Mouse (Mus musculus) C2C12 (cell line): ENCODE measurements at regions not wholly inside any gene's neighbourhood (a gene's known extent, or its start where the extent isn't known, plus 50 kb on each side); places are given as distances from the start of the nearest gene placed in this dataset.

Experiments
- H3K27me3 ChIP-seq: one replicate; pipeline ENCODE4 v1.6.1; 2011; ENCODE audit not compliant: control insufficient read depth, insufficient read depth, insufficient read length
- H3K36me3 ChIP-seq: one replicate; pipeline ENCODE4 v1.6.1; 2011; ENCODE audit not compliant: control insufficient read depth, insufficient read depth
- H3K4me3 ChIP-seq: one replicate; pipeline ENCODE4 v1.5.1; 2011; ENCODE audit warnings: mild to moderate bottlenecking, control low read depth; ENCODE audit not compliant: poor library complexity, insufficient read depth, severe bottlenecking
- H3K79me2 ChIP-seq: one replicate; pipeline ENCODE4 v1.6.1; 2011; ENCODE audit not compliant: control insufficient read depth, insufficient read depth
- H3K79me3 ChIP-seq: one replicate; pipeline ENCODE4 v1.6.1; 2011; ENCODE audit warnings: low read depth, control low read depth
- H3ac ChIP-seq: one replicate; pipeline ENCODE3; 2011; ENCODE audit warnings: low read depth; ENCODE audit not compliant: control insufficient read depth, insufficient read length
- CEBPB ChIP-seq: IDR thresholded peaks from one replicate; pipeline ENCODE4 v1.6.1; 2011; ENCODE audit warnings: low read depth, mild to moderate bottlenecking, control low read depth, moderate library complexity
- CTCF ChIP-seq: IDR thresholded peaks from one replicate; pipeline ENCODE4 v1.5.1; 2011; ENCODE audit not compliant: control insufficient read depth, insufficient read depth, insufficient read length
- FOSL1 ChIP-seq: IDR thresholded peaks from one replicate; pipeline ENCODE4 v1.8.0; 2011; ENCODE audit warnings: mild to moderate bottlenecking, low read length; ENCODE audit not compliant: poor library complexity, insufficient read depth, severe bottlenecking
- MAX ChIP-seq: IDR thresholded peaks from one replicate; pipeline ENCODE4 v1.6.1; 2011; ENCODE audit warnings: mild to moderate bottlenecking, control low read depth
- MYOD1 ChIP-seq: IDR thresholded peaks from one replicate; pipeline ENCODE4 v1.6.1; 2011; ENCODE audit warnings: low read depth; ENCODE audit not compliant: control insufficient read depth, insufficient read length
- MYOG ChIP-seq: IDR thresholded peaks from one replicate; pipeline ENCODE4 v1.6.1; 2011; ENCODE audit not compliant: control insufficient read depth, insufficient read length; ENCODE audit errors: extremely low read depth
- USF1 ChIP-seq: IDR thresholded peaks from one replicate; pipeline ENCODE4 v1.6.1; 2011; ENCODE audit warnings: low read depth, mild to moderate bottlenecking, control low read depth, moderate library complexity

DNA sequence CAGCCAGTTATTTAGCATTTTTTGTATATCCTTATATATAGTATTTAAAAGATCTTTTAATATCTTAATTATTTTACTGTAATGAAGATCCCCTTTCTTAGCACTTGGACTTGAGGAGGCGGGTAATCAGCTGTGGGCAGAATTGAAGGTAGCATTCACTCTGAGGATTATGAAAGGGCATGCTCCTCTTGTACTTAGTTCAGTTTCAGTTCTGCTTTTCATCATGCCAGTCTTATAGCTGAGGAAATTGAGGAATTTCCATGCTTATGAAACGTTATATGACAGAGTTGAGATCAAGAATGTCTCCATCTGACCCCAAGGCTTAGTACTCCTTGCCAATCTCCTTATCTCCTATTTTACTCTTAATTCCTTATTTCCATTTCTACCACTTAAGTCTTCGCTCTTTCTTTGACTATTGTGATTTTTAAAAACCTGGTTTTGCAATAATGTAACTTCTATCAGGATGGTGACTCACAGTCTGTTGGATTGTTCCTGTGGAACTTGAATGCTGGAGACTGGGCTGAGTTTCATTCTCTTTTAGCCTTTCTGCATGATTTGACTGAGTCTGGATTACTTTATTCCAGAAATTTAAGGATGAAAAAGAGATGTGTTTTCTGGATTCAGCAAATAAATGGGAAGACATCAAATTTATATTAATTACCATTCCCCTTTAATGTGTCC, 133.6 kb downstream of the Papss1 start:
- TF ChIP-seq FOSL1 = no peak
- TF ChIP-seq CEBPB = peak; percentile 9

DNA sequence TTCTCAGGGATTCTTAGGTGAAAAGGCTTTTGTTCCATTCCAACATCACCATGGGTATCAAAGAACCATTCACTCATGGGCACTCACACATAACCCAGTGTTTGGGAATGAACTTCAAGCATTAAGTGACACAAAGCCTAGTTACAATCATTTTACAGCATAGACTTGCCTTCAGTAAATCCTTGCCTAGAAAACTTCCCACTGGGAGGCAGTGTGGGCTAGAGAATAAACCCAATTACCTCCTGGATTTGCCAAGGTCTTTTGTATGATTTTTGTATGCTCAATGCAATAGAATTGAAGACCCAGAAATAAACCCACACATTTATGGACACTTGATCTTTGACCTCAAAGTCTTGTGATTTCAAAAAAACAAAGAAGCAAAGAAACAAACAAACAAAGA, 138.6 kb downstream of the Papss1 start:
- Histone ChIP-seq H3ac (no peak overlapping the region), H3K27me3 (no peaks in the 10 kb centered on the region), H3K79me3 (no peaks in the 10 kb centered on the region), H3K36me3 (no peaks in the 10 kb centered on the region), H3K79me2 (no peaks in the 10 kb centered on the region), H3K4me3 (no peak overlapping the region)
- TF ChIP-seq MYOD1 (no peak), FOSL1 (no peak), MYOG (no peak), CEBPB (no peak), MAX (no peak), CTCF (no peak), USF1 (no peak)

More for the DNA sequence above, 133.6 kb downstream of the Papss1 start:
- Histone ChIP-seq H3K4me3 (no peak overlapping the region), H3K36me3 (no peaks in the 10 kb centered on the region), H3K79me3 (no peaks in the 10 kb centered on the region), H3K79me2 (no peaks in the 10 kb centered on the region), H3K27me3 (no peaks in the 10 kb centered on the region), H3ac (no peak overlapping the region)

DNA sequence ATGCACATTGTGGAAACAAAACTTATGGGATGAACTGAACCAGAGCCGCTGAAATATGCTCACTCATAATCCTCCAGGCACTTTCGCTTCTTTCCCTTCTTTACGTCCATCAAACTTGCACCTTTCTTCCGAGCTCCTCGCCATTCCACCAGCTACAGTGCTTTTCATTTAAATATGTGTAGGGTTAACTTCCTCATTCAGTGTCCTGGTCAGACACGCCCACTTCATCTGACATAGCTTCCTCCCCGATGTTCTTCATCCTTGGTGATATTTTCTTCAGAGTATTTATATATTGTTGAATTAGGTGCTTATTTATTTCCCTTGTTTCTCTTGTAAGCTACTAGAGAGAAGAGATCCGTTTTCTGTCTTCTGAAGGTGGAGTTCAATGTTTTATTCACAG, 149.0 kb downstream of the Papss1 start:
- Histone ChIP-seq H3K36me3 (no peaks in the 10 kb centered on the region), H3K27me3 (no peaks in the 10 kb centered on the region), H3K79me3 (no peaks in the 10 kb centered on the region), H3K4me3 (no peak overlapping the region), H3K79me2 (no peaks in the 10 kb centered on the region), H3ac (no peak overlapping the region)
- no peak for TF ChIP-seq MYOG
- TF ChIP-seq MYOD1 = no peak
- no peak for TF ChIP-seq USF1

DNA sequence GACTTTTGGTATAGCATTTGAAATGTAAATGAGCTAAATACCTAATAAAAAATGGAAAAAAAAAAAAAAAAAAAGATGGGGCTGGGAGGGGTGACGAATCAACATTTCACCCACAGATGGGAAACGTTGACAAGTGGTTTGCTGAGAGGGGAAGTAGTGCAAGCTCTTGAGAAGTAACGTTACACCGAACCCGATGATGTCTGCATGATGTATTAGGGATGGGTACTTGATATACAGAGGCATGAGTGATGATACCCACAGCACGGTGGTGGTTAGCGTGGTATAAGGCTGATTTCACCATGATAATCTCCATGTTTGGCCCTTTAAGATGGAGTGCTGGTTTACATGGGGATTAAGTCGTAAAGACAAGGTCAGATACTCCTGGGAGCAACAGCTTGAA, 154.2 kb downstream of the Papss1 start:
- H3K79me3 ChIP-seq = no peaks in the 10 kb centered on the region
- H3K4me3 ChIP-seq = no peak overlapping the region
- no peaks in the 10 kb centered on the region for H3K79me2 ChIP-seq
- no peaks in the 10 kb centered on the region for H3K27me3 ChIP-seq
- no peak for TF ChIP-seq MYOG
- no peak for TF ChIP-seq FOSL1
- no peak for TF ChIP-seq MAX
- no peak for TF ChIP-seq CTCF
- TF ChIP-seq CEBPB = no peak
- no peak for TF ChIP-seq USF1
- no peak for TF ChIP-seq MYOD1
- no peaks in the 10 kb centered on the region for H3K36me3 ChIP-seq
- no peak overlapping the region for H3ac ChIP-seq

DNA sequence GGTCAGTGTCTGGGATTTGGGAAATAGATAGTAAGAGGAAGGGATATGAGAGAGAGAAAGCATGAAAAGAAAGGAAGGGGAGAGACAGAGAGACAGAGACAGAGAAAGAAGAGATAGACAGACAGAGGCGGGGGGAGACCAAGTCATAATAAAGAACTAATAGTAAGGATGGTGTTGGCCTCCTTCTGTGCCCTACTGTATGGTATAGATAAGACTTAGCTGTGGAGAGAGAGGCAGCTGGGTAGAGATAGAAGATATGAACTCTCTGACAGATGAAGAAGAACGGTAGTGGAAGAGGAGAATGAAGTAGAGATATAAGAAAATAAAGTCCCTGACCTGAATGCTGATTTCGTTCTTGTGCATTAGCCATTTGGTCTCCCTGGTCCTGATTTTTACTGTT, 164.1 kb downstream of the Papss1 start:
- no peak overlapping the region for H3ac ChIP-seq
- H3K36me3 ChIP-seq = no peaks in the 10 kb centered on the region
- H3K4me3 ChIP-seq = no peak overlapping the region
- no peaks in the 10 kb centered on the region for H3K79me2 ChIP-seq
- no peak for TF ChIP-seq FOSL1
- no peak for TF ChIP-seq USF1
- TF ChIP-seq MYOG = no peak
- TF ChIP-seq CEBPB = no peak
- no peak for TF ChIP-seq MYOD1
- no peak for TF ChIP-seq MAX
- no peak for TF ChIP-seq CTCF
- H3K27me3 ChIP-seq = no peaks in the 10 kb centered on the region
- no peaks in the 10 kb centered on the region for H3K79me3 ChIP-seq

DNA sequence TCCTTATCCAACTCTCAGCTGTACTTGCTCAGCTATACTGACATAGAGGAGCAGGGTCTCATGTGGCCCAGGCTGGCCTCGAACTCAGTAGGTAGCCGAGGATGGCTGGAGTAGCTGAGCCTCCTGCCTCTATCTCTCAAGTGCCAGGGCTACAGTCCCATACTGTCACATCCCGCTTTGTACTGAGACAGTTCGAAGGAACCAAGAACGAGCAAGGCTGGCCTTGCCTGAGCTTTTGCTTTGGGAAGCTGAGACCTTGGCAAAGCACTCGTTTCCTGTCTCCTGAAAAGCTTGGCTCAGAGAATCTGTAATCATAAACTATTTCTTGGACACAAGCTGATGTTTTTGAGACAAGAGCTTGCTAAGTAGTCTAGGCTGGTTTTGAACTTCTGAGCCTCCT, 169.7 kb downstream of the Papss1 start:
- Histone ChIP-seq H3K27me3 (no peaks in the 10 kb centered on the region), H3K79me3 (no peaks in the 10 kb centered on the region), H3K79me2 (no peaks in the 10 kb centered on the region), H3K36me3 (no peaks in the 10 kb centered on the region), H3K4me3 (no peak overlapping the region), H3ac (no peak overlapping the region)
- TF ChIP-seq FOSL1 (no peak), CEBPB (no peak)

DNA sequence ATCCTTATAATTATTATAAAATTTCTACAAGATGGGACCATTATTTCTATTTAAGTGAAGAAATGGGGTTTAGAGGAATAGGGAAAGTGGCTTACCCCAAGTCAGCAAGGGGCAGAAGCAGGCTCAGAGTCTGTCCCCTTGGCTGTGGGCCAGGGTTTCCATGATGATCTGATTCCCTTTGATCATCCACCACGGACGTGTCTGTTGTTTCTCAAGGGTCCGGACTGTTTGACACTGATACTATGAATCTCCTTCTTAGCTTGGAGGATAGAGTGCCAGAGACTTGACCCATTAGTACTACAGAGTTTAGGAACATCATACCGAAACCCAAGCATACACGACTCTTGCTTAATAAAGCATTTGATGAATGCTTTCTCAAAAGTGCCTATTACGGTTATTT, 172.9 kb downstream of the Papss1 start:
- Histone ChIP-seq H3K79me2 (no peaks in the 10 kb centered on the region), H3K27me3 (no peaks in the 10 kb centered on the region), H3K79me3 (no peaks in the 10 kb centered on the region), H3K4me3 (no peak overlapping the region), H3K36me3 (no peaks in the 10 kb centered on the region), H3ac (no peak overlapping the region)
- TF ChIP-seq CTCF (no peak), FOSL1 (no peak), USF1 (no peak), CEBPB (no peak), MYOD1 (no peak), MAX (no peak), MYOG (no peak)
